Mouse (Mus musculus): ENCODE measurements around the gene Rbp3.

Gene Rbp3

GRCm38 (mm10) chr14:33952233-33952981 is 1.4 kb upstream of the Rbp3 start:
- Histone ChIP-seq H3K27me3 (ENCODE audit: control insufficient read depth, insufficient read depth, low read length, poor library complexity, severe bottlenecking) (no peaks in the 10 kb centered on the region), H3K36me3 (ENCODE audit: control insufficient read depth, insufficient read depth, low read length, poor library complexity, severe bottlenecking) (no peaks in the 10 kb centered on the region)
- no peak for DNase-seq (ENCODE audit: low read depth, low spot score)

- Histone ChIP-seq H3K36me3 (ENCODE audit: control insufficient read depth, insufficient read depth, low read length, poor library complexity, severe bottlenecking) (no peaks in the 10 kb centered on the region), H3K27me3 (ENCODE audit: control insufficient read depth, insufficient read depth, low read length, poor library complexity, severe bottlenecking) (no peaks in the 10 kb centered on the region)
- no peak for DNase-seq (ENCODE audit: low read depth, low spot score)
These were observed 2.3 kb downstream of the Rbp3 start for GRCm38 (mm10) chr14:33956055-33956454.

GRCm38 (mm10) chr14:33958186-33958585 is 4.4 kb downstream of the Rbp3 start:
- no peak for DNase-seq (ENCODE audit: low read depth, low spot score)
- H3K36me3 ChIP-seq (ENCODE audit: control insufficient read depth, insufficient read depth, low read length, poor library complexity, severe bottlenecking) = no peaks in the 10 kb centered on the region
- no peaks in the 10 kb centered on the region for H3K27me3 ChIP-seq (ENCODE audit: control insufficient read depth, insufficient read depth, low read length, poor library complexity, severe bottlenecking)

GRCm38 (mm10) chr14:33958841-33959240 is 5.0 kb downstream of the Rbp3 start:
- DNase-seq (ENCODE audit: low read depth, low spot score) = no peak
- Histone ChIP-seq H3K36me3 (ENCODE audit: control insufficient read depth, insufficient read depth, low read length, poor library complexity, severe bottlenecking) (no peaks in the 10 kb centered on the region), H3K27me3 (ENCODE audit: control insufficient read depth, insufficient read depth, low read length, poor library complexity, severe bottlenecking) (no peaks in the 10 kb centered on the region)

GRCm38 (mm10) chr14:33959341-33959740 is 5.5 kb downstream of the Rbp3 start:
- no peaks in the 10 kb centered on the region for H3K27me3 ChIP-seq (ENCODE audit: control insufficient read depth, insufficient read depth, low read length, poor library complexity, severe bottlenecking)
- no peak for DNase-seq (ENCODE audit: low read depth, low spot score)
- H3K36me3 ChIP-seq (ENCODE audit: control insufficient read depth, insufficient read depth, low read length, poor library complexity, severe bottlenecking) = no peaks in the 10 kb centered on the region

- Histone ChIP-seq H3K36me3 (ENCODE audit: control insufficient read depth, insufficient read depth, low read length, poor library complexity, severe bottlenecking) (no peaks in the 10 kb centered on the region), H3K27me3 (ENCODE audit: control insufficient read depth, insufficient read depth, low read length, poor library complexity, severe bottlenecking) (no peaks in the 10 kb centered on the region)
- no peak for DNase-seq (ENCODE audit: low read depth, low spot score)
These were observed 11.9 kb downstream of the Rbp3 start for GRCm38 (mm10) chr14:33965675-33966074.

GRCm38 (mm10) chr14:33972679-33973078 is 18.9 kb downstream of the Rbp3 start:
- DNase-seq (ENCODE audit: low read depth, low spot score) = no peak
- no peaks in the 10 kb centered on the region for H3K27me3 ChIP-seq (ENCODE audit: control insufficient read depth, insufficient read depth, low read length, poor library complexity, severe bottlenecking)
- no peaks in the 10 kb centered on the region for H3K36me3 ChIP-seq (ENCODE audit: control insufficient read depth, insufficient read depth, low read length, poor library complexity, severe bottlenecking)

- DNase-seq (ENCODE audit: low read depth, low spot score) = no peak
- no peaks in the 10 kb centered on the region for H3K36me3 ChIP-seq (ENCODE audit: control insufficient read depth, insufficient read depth, low read length, poor library complexity, severe bottlenecking)
- H3K27me3 ChIP-seq (ENCODE audit: control insufficient read depth, insufficient read depth, low read length, poor library complexity, severe bottlenecking) = no peaks in the 10 kb centered on the region
These were observed 20.9 kb downstream of the Rbp3 start for GRCm38 (mm10) chr14:33974752-33975151.

- Histone ChIP-seq H3K36me3 (ENCODE audit: control insufficient read depth, insufficient read depth, low read length, poor library complexity, severe bottlenecking) (no peaks in the 10 kb centered on the region), H3K27me3 (ENCODE audit: control insufficient read depth, insufficient read depth, low read length, poor library complexity, severe bottlenecking) (no peaks in the 10 kb centered on the region)
- no peak for DNase-seq (ENCODE audit: low read depth, low spot score)
These were observed 23.9 kb downstream of the Rbp3 start for GRCm38 (mm10) chr14:33977748-33978147.

- DNase-seq (ENCODE audit: low read depth, low spot score) = no peak
- Histone ChIP-seq H3K36me3 (ENCODE audit: control insufficient read depth, insufficient read depth, low read length, poor library complexity, severe bottlenecking) (no peaks in the 10 kb centered on the region), H3K27me3 (ENCODE audit: control insufficient read depth, insufficient read depth, low read length, poor library complexity, severe bottlenecking) (no peaks in the 10 kb centered on the region)
These were observed 24.8 kb downstream of the Rbp3 start, which contains the start of gene Zfp488 for GRCm38 (mm10) chr14:33978604-33979059. Zfp488 (minus strand) TSS chr14:33978764.

- DNase-seq (ENCODE audit: low read depth, low spot score) = no peak
- no peaks in the 10 kb centered on the region for H3K36me3 ChIP-seq (ENCODE audit: control insufficient read depth, insufficient read depth, low read length, poor library complexity, severe bottlenecking)
These were observed 35.4 kb downstream of the Rbp3 start for GRCm38 (mm10) chr14:33989201-33989600.

GRCm38 (mm10) chr14:33991971-33992370 is 38.2 kb downstream of the Rbp3 start:
- no peak for DNase-seq (ENCODE audit: low read depth, low spot score)
- Histone ChIP-seq H3K27me3 (ENCODE audit: control insufficient read depth, insufficient read depth, low read length, poor library complexity, severe bottlenecking) (no peaks in the 10 kb centered on the region), H3K36me3 (ENCODE audit: control insufficient read depth, insufficient read depth, low read length, poor library complexity, severe bottlenecking) (no peaks in the 10 kb centered on the region)

More at GRCm38 (mm10) chr14:33989201-33989600, 35.4 kb downstream of the Rbp3 start:
- no peaks in the 10 kb centered on the region for H3K27me3 ChIP-seq (ENCODE audit: control insufficient read depth, insufficient read depth, low read length, poor library complexity, severe bottlenecking)

- DNase-seq (ENCODE audit: low read depth, low spot score) = no peak
- H3K36me3 ChIP-seq (ENCODE audit: control insufficient read depth, insufficient read depth, low read length, poor library complexity, severe bottlenecking) = no peaks in the 10 kb centered on the region
These were observed 39.2 kb downstream of the Rbp3 start for GRCm38 (mm10) chr14:33993051-33993450.

GRCm38 (mm10) chr14:33993521-33994289 is 39.9 kb downstream of the Rbp3 start:
- Histone ChIP-seq H3K27me3 (ENCODE audit: control insufficient read depth, insufficient read depth, low read length, poor library complexity, severe bottlenecking) (no peaks in the 10 kb centered on the region), H3K36me3 (ENCODE audit: control insufficient read depth, insufficient read depth, low read length, poor library complexity, severe bottlenecking) (no peaks in the 10 kb centered on the region)

More at GRCm38 (mm10) chr14:33993051-33993450, 39.2 kb downstream of the Rbp3 start:
- no peaks in the 10 kb centered on the region for H3K27me3 ChIP-seq (ENCODE audit: control insufficient read depth, insufficient read depth, low read length, poor library complexity, severe bottlenecking)

GRCm38 (mm10) chr14:33997427-33997826 is 43.6 kb downstream of the Rbp3 start:
- DNase-seq (ENCODE audit: low read depth, low spot score) = no peak
- Histone ChIP-seq H3K36me3 (ENCODE audit: control insufficient read depth, insufficient read depth, low read length, poor library complexity, severe bottlenecking) (no peaks in the 10 kb centered on the region), H3K27me3 (ENCODE audit: control insufficient read depth, insufficient read depth, low read length, poor library complexity, severe bottlenecking) (no peaks in the 10 kb centered on the region)

More at GRCm38 (mm10) chr14:33993521-33994289, 39.9 kb downstream of the Rbp3 start:
- DNase-seq (ENCODE audit: low read depth, low spot score) = no peak

Measured in splenic B cell, adult 2 months (primary cell).